Mouse (Mus musculus) adrenal gland (tissue): ENCODE measurements around the gene Strap.

Experiments used
- intact Hi-C: fragments of 180-260 bp; cut with DNase I; formaldehyde crosslinking; loops from one replicate; pipeline ENCODE4 v1.15.1; 2025

Strap gene

DNA sequence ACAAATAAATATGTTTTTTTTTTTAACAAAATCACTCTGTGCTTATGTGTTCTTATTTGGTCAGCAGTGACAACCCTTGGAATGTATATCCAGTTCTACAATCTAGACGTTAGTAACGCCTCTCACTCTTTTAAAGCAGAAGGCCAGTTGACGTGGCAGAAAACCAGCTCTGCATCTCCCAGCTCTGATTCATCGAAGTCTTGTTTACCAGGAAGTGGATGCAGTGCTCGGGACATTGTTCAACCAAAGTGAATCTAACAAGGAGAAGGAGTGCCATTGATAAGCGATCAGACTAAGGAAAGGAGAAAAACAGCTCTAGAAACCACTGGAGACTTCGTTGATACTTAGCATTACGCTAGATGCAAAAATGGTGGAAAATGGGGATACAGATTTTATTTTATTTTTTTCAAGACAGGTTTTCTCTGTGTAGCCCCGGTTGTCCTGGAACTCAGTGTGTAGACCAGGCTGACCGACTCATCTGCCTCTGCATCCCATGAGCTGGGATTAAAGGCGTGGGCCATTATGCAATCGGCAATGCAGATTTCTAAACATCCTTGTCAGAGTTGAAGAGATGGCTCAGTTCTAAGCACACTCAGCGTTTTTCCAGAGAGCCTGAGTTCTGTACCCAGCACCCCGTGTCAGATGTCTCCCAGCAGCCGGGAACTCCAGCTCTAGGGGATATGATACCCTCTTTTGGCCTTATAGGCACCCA lies 12.5 kb upstream of the Strap start:
- intact Hi-C loops = loop anchor here (5.0 kb wide), 2 partner anchors 60 to 515 kb away; no protein-coding TSS in a partner anchor

- intact Hi-C loops = loop anchor here (1.0 to 5.0 kb wide), 4 partner anchors 62 to 517 kb away; no protein-coding TSS in a partner anchor
These were observed 11.0 kb upstream of the Strap start for GRCm38 (mm10) chr6:137723898-137724297.

- intact Hi-C loops = no loop called here
These were observed 425 bp upstream of the Strap start for GRCm38 (mm10) chr6:137734460-137734845.

DNA sequence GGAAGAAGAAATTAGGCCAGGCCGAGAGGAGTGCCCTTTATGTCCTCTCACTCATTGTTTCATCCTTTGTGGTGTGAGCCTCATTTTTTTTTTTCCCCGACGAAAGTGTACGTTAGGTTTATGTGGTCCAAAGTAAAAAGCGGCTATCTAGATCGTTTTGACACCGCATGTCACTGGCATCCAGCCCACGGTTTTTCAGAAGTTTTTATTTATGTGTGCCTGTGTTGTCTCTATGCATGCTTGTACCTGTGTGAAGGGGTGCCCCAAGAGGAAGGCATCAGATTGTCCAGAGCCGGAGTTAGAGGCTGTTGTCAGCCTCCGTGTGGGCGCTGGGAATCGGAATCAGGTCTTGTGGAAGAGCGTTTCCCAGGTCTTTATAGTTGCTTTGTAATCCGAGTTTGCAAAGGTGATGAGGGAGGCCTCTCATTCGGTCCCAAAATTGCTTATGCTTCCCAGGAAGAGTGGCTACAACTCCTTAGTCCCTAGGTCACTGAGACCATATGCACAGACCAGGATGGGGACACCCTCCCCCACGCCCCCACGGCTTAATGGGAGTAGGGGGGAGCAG lies 877 bp downstream of the Strap start:
- intact Hi-C loops = no loop called here

DNA sequence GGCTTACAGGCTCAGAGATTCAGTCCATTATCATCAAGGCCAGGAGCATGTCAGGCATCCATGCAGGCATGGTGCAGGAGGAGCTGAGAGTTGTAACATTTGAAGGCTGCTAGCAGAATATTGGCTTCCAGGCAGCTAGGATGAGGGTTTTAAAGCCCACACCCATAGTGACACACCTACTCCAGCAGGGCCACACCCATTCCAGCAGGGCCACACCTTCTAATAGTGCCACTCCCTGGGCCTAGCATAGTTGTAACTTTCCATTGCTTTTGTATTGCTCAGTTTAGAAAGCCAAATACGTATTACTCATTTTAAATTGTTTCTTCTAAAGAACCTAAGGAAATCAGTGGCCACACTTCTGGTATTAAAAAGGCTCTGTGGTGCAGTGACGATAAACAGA lies 6.1 kb downstream of the Strap start:
- intact Hi-C loops = no loop called here

GRCm38 (mm10) chr6:137744700-137745099 lies 9.8 kb downstream of the Strap start:
- intact Hi-C loops = no loop called here

GRCm38 (mm10) chr6:137747174-137747928 lies 12.5 kb downstream of the Strap start:
- intact Hi-C loops = no loop called here

DNA sequence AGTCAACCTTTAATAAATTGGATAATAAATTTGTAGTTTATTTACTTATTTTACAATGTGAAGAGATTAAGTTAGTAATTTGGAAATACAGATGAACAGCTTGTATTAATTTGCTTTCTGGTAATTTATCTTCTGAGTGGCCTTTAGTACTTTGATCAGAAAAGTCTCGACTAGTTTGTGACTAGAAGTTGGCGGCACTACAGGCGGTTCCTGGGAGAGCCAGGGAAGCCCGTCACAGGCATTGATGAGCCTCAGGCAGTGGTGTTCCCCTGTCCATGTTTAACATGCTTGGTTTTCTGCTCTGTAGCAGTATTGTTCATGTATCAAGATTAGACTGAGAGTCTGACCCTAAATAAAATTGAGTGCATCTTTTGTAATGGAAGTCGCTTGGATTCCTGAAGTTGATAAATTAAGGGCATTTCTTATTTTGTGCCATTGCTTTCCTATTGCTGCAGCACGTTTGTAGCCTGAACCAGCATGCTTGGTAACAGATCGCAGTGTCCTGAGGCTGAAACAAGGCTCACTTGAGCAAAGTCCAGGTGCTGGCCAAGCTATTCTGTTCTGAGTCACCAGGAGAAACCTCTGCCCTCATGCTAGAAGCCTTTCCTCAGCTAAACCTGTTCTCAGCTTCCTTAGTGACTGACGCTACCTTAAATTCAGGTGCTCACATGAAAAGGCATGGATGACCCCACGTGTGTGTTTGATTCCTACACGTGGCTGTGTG lies 16.8 kb downstream of the Strap start:
- intact Hi-C loops = no loop called here

DNA sequence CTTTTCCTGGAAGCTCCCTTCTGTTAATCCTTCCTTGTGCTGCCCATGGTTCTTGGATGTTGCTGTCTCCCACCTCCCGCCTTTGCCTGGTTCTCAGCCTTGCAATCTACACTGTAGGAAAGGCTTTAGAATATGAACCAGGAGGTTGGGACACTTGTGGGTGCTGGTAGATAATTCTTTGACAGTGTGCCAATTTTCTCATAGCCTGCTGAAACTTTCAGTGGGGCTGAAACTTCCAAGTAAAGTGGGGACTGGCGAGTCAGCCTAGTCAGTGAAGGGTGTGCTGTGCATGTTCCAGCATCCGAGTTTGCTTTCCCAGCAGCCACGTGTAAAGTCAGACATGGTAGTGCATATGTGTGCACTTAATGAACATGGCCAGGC lies 17.4 kb downstream of the Strap start:
- intact Hi-C loops = no loop called here

DNA sequence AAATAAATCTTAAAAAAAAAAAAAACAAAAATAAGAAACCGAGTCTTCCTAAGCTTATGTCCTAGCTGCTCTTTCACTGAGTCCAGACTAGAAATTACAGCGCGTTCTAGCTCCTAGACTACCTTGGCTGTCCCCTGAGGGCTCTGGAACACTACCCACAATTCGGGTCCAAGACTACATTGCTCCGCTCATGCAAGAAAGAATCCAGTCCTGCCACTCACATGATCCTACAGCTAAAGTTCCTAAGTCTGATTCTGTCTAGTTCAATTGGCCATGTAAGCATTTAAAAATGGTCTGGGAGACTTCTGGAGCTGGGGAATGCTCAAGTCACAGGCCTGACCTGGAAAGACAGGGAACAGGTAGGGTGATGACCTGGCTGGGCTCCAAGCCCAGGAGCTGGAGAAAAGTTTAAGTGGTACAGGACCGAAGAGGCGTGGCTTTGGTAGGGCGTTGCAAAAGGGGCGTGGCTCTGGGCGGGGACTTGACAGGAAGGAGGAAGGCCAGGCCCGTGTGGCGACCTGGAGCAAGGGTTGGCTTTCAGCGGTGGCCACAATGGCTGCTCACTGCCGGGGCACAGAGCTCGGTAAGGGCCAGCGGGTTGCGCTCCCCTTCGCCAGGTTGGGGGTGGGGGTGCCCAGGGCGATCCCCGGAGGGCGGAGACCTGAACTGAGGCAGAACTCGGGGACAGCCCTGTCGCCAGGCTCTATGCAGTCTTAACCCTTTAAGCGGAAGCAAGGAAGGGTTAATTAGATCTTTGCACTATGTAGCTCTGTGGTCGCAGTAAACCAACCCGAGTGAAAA lies 19.4 kb downstream of the Strap start, which contains the start of gene Dera:
Gene Dera (plus strand): TSS at position 491 of the 801 bp plus-strand sequence.
- intact Hi-C loops = no loop called here

DNA sequence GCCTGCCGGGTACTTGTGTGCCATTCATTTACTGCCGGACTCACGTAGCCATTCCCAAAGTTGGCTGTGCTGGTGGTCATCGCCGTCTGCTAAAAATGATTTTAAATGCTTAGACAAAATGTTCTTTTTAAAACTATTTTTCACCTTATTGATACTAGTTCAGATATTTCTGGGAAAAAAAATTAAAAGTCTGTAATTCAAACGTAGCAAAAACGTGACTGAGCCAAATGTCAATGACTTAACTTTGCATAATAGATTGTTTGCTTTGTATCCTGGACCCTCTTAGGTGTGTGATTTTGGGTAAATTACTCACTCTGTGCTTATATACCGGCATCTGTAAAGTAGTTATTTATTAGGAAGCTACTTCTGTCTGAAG lies 20.0 kb downstream of the Strap start:
- intact Hi-C loops = loop anchor here (5.0 kb wide), 1 partner anchor 397 kb away; no protein-coding TSS in a partner anchor

DNA sequence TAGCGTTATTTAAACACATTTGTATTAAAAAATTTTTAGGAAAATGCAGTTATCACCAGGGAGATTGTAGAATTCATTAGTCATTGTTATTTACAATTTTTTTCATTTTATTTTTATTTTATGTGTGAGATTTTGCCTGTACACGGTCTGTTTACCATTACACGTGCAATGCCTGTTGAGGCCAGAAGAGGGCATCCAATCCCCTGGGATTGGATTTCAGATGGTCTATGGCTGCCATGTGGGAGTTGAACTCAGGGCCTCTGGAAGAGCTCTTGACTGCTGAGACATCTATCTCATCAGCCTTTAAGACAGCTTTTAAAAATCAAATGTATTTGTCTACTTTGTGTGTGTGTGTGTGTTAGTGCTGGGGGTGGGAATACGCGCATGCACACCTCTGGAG lies 21.4 kb downstream of the Strap start:
- intact Hi-C loops = loop anchor here (5.0 kb wide), 1 partner anchor 396 kb away; no protein-coding TSS in a partner anchor

DNA sequence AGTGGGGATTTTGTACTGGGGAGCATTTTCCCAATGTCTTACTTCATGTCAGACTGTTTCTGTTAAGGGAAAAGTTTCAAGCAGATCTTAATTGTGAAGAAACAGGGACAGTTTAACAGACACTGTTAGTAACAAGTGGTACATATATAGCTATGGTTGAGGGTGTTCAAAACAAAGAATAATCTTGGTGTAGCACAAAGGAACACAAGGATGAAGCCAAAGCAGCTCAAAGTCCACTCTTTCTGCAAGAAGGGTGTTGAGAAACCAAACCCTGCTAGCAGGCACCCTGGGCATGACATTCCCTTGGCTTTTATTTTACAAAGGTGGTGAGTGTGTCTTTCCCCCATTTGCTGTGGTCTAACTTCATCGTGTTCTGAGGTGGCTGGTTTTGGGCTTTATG lies 23.0 kb downstream of the Strap start:
- intact Hi-C loops = loop anchor here (5.0 kb wide), 1 partner anchor 394 kb away; no protein-coding TSS in a partner anchor

- intact Hi-C loops = loop anchor here (5.0 kb wide), 1 partner anchor 393 kb away; no protein-coding TSS in a partner anchor
These were observed 24.8 kb downstream of the Strap start for GRCm38 (mm10) chr6:137759681-137760080.

- intact Hi-C loops = no loop called here
These were observed 26.1 kb downstream of the Strap start for GRCm38 (mm10) chr6:137760966-137761365.

DNA sequence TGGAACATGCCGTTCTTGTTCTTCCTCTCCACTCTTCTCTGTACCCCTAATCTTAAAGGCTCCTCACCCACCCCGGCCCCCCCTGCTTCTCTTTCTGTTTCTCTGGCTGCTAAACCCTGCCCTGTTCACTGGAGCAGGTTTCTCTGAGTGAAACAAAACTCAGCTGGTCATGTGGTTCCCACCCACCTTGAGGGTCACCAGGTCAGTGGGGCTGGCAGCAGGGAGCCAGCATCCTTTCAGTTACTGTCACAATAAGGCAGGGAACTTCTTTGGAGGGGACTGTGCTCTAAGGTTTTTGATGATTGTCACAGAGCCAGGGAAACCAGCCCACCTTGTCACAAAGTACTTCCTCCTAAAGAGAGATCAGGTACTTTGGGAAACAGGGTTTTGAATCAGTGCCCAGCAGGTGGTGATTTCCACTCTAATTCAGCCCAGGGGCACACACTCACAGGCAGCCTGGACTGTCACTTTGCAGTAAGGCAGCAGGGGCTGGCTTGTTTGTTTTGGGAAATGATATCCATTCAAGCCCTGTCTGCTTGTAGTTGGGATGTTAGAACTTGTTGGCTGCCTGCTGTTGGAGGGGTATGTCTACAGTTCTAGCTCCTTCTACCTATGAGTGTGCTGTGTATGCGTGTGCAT lies 29.8 kb downstream of the Strap start:
- intact Hi-C loops = no loop called here

DNA sequence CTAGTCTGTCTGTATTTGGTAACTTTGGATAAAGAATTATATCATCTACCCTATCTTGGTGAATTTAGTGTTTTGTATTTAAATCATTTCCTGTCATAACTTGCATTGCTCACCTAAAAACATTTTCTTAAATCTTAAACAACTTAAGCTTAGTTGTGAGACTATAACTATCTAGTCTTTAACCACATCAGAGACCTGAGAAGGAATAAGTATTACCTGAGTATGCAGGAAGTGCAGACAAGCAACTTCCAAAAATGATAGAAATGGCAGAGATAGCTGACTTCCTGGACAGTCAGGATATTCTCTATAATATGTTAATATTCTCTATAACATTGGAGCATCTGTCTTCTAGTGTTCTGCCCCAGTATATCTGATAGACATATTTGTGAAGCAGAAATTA lies 31.3 kb downstream of the Strap start:
- intact Hi-C loops = no loop called here

GRCm38 (mm10) chr6:137771621-137772250 lies 36.9 kb downstream of the Strap start:
- intact Hi-C loops = no loop called here

- intact Hi-C loops = no loop called here
These were observed 38.2 kb downstream of the Strap start for GRCm38 (mm10) chr6:137772918-137773636.
